Mouse (Mus musculus) thymus, adult 18-20 months (tissue): ENCODE measurements around the gene Tead2.
A peak's percentile ranks its signal among the peaks of the same experiment; 100 is the strongest.

Source experiments
- DNase-seq, 2 experiments: peaks; one replicate each; pipeline ENCODE4 v3.0.0; 2022; ENCODE audit warnings: mixed read lengths in 2 of 2

Tead2 gene

GRCm38 (mm10) chr7:45192585-45193310 is 22.8 kb upstream of the Tead2 start:
- DNase-seq = no peak

DNA sequence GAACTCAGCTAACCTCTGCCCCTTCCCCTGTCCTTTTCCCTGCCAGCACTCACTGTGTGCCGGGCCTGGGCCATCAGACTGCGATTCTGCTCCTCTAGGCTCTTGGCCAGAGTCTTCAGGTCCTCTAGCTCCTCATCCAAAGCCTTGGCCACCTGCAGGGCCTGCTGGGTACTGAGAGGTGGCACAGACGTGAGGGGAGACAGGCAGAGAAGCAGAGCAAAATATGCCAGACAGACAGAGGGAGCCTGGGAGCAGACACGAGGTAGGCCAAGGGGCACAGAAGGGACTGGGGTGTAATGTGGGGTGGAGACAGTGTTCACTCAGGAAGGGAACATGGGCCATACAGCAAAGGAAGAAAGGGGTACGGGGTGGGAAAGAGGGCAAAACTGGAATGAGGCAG is 22.1 kb upstream of the Tead2 start:
- no peak for DNase-seq

DNA sequence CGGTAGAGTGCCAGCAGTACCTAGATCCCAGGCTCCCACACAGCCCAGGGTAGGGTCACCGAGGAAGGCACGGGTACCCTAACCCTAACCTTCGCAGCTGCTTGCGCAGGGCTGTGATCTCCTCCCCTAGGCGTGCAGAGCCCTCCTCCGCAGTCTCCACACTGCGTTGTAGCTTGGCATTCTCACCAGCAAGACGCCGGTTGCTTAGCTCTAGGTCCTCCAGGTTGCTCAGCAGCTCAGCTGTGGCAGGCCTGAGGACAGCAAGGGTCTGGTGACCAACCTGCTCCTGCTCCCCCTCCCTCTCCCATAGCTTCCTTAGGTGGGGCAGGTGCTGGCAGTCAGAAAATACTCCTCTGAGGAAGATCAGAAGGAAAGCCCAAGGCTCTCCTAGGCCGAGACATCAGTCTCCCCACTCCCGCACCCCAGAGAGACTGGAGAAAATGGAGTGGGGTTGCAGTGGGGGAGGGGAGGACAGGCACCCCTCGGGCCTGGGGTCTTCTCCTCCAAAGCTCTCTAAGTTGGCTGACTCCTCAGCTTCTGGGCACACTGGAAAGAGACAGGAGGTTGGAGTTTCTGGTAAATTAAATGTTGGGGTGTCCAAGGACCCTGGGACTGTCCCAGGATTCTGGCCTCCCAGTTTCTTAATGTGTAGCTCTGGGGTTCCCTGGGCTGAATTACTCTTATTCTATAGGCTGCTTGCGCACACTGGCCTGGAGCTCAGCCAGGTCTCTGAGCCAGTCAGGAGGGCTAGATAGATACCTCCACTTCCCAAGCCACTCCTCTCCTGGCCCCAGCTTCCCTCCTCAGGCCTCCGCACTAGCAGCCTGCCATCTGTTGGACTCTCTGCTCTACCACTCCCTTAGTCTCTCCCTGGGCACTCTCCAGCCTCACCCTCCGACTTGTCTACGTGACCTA is 21.4 kb upstream of the Tead2 start:
- no peak for DNase-seq

GRCm38 (mm10) chr7:45195341-45196175 is 20.0 kb upstream of the Tead2 start:
- no peak for DNase-seq

GRCm38 (mm10) chr7:45196176-45196535 is 19.4 kb upstream of the Tead2 start:
- no peak for DNase-seq

DNA sequence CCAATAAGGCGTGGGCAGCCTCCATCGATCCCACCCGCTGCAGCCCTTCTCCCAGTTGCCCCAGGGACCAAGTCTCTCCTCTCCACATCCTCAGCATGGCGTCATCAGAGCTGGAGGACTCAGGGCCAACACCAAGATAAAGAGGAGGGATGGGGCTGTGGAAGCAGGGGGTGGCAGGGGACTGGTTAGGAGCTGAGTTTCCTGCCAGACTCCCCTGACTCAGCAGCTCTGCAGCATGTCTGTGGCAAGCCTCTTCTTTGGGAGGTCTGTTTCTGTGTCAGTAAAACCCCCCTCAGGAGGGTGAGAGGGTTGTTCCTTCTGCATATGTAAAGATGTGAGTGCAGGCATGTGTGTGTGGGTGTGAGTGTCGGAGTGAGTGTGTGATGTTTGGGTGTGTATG is 18.6 kb upstream of the Tead2 start:
- no peak for DNase-seq

DNA sequence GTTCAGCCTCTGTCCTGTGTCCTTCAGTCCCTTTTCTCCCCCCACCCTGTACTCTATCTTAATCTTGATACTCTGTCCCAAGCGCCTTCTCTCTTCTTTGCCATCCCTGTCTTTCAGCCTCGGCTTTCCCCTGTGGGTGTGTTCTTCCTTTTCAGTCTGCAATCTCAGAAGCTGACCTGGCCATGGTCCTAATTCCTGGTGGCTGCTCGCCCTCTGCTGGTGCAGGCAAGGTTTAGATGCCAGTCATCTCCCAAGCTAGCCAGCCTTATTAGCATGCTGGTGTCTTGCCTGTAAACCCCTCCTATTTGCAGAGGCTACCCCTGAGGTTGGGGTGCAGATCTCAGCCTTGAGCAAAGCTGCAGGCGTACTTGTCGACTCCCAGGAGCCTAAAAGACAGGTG is 17.1 kb upstream of the Tead2 start:
- DNase-seq = no peak

GRCm38 (mm10) chr7:45198961-45199360 is 16.6 kb upstream of the Tead2 start:
- DNase-seq = no peak

DNA sequence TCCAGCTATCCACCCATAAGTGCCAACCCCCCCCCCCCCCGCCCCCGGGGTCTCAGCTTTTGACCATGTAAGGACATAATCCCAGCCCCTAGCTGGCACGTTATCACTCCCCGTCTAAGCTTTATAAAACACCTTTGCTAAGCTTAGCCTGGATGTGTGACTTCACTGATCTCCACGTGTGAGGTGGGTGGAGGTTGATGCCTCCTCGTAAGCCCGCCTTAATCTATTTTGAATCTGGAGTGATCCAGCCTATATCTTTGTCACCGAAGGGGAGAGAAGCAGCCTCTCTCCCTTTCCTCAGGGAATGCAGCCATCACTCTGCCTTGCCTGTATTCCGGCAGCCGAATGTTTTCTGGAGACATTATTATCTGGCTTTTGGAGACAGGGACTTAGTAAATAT is 12.9 kb upstream of the Tead2 start:
- no peak for DNase-seq

GRCm38 (mm10) chr7:45204380-45205143 is 11.0 kb upstream of the Tead2 start, which contains the start of gene Ccdc155:
Ccdc155 (minus strand) TSS chr7:45204892.
- peak; percentile 91 to 95 for DNase-seq

DNA sequence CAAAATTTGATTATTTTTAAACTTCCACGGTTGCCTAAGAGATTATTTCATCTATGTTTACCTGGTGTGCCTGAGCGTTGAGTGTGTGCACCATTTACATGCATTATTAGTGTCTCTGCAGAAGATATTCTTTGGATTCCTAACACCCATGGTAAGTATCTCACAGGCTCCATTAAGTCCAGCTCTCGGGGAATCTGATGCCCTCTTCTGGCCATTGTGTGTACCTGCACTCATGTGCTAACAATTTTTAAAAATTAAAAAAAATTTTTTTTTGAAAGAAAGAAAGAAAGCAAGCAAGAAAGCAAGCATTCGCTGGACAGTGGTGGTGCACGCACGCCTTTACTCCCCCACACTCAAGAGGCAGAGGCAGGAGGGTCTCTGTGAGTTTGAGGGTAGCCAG is 7.3 kb upstream of the Tead2 start:
- DNase-seq = no peak

DNA sequence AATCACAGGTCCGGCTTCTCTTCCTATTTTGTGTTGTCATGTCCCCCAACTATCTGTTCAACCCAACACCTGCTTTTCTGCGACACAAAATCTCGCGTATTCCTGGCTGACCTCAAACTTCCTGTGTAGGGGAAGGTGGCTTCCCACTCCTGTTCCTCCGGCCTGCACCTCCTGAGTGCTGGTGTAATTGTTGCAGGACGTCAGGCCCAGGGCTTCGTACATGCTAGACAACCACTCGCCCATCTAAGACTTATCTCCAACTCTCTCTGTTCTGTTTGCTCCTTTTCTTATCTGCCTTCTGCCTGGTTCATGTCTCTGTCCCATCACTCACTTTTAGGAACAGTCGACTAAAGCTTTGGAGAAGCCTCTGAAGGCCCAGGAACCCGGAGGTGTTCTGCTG is 4.5 kb upstream of the Tead2 start:
- DNase-seq = no peak

DNA sequence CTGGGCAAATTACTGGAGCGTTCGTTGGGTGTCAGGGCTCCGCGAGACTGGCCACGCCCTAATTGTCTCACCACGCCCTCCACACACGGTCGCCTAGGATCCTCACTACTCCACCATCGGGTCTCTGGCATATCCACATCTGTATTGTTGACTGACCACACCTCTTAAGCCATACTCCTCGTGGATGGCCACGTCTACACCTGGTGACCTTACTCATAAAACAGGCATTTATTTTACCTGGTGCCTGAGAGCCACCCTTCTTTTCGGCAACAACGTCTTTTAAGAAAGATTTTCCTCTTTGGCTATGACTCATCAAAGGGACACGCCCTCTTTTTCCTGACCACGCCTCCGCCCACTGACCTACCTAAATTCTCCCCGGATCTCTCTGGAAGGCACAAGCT is 3.7 kb upstream of the Tead2 start, which contains the start of gene Dkkl1:
TSS of gene Dkkl1 (minus strand) at position 297 of the 401 bp plus-strand sequence.
- no peak for DNase-seq

DNA sequence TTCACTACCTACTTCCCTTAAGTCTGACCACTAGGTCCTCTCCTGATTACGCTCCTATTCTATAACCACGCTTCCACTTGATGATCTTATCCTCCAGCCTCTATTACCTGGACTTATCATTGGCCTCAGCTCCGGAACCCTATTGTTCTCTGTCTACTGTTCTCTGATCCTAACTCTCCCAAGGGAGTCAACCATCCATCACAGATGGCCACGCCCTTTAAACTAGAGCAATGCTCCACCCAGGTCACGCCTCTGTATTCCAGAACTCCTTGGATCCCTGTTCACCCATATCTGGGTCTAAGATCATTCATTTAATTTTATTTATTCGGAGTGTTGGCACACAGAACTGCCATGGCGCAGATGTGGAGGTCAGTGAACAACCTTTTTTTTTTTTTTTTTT is 3.2 kb upstream of the Tead2 start:
- no peak for DNase-seq

DNA sequence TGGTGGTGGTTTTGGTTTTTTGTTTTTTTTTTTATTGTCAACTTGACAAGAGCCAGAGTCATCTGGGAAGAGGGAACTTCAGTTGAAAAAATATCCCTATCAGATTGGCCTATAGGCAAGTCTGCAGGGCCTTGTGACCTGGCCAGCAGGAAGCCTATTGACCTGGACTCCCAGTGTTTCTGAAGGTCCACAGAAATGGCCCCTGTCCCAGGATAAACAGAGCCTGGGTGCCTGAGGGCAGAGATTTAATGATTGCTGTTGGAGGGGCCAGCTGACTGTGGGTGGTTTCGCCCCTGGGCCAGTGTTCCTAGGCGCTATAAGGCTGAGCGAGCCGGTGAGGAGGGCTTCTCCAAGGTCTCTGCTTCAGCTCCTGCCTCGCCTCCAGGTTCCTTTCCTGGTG is 1.8 kb upstream of the Tead2 start:
- DNase-seq = no peak

DNA sequence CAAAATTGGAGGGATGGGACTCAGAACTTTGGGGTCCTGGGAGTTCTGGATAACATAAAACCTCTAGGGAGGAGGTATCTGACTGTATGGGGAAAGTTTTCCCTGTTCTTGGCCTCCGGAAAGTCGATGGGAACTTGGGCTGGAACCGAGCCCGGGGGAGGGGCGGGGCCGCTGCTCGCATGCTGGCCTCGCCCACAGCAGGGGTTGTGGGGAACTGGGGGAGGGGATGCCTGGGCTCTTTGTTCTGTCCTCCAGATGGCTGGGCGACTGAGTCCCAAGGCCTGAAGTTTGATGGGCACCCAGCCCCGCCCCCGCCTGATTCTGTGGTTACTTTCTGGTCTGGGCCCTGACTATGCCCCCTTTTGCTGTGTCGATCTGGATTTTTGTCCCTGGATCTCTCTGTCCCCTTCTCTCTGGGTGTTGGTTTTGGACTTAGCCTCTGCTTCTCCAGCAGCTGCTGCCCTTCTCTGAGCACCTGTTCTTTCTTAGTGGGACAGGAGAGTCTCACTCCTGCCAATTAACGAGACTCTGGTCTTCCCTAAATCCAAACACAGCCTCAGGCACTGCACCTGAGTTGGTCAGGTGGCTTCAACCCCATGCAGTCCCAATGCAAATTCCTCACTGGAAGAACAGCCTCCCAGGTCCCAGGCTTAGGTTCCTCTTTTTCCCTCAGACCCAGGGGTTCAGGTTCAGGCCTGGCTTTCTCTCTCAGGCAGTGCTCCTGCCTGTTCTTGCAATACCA is 1.1 kb downstream of the Tead2 start:
- DNase-seq = no peak

GRCm38 (mm10) chr7:45221680-45222079 is 6.1 kb downstream of the Tead2 start:
- no peak for DNase-seq

GRCm38 (mm10) chr7:45224826-45225225 is 9.3 kb downstream of the Tead2 start:
- DNase-seq = no peak

DNA sequence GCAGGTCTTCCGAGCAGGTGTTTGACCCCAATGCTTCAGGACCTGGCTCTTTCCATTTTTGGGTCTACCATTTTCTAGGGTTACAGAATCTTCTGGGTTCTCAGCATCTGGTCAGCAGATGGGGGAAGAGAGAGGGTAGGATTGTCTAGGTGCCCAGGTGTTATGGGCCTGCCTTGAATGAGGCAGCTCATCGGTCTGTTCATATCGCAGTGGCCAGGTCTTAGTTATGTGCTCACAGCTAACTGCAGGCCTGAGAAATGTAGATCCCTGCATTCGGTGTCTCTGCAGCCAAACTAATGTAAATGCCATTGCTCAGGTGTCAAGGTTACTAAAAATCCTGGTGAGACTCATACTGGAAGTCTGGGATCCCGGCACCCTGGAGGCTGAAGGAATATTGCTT is 10.9 kb downstream of the Tead2 start:
- no peak for DNase-seq

DNA sequence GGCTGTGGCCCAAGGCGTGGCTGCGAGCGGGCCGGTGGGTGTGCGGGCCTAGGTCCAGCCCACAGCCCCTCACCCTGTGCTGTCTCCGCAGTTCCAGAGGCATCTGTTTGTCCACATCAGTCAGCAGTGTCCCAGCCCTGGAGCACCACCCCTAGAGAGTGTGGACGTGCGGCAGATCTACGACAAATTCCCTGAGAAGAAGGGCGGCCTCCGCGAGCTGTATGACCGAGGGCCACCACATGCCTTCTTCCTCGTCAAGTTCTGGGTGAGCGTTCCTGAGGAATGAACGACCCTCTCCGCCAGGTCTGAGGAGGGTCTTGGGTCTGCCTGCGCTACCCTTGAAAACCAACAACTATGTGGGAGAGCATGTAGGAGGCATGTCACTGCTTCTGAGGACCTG is 13.0 kb downstream of the Tead2 start:
- no peak for DNase-seq

DNA sequence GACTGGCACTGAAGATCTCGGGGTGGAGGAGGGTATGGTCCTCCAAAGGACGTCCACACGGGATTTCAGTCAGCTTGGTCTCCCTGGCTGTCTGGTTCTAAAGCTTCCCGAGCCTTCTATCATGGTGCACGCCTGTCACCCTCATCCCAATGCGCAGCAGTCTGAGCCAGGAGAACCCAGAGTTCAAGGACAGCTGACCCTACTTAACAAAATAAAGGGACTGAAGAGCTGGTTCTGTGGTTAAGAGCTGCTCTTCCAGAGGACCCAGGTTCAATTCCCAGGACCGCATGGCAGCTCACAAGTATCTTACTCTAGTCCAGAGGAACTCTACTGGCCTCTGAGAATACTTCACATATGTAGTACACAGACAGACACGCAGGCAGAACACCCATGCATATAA is 13.5 kb downstream of the Tead2 start:
- no peak for DNase-seq
